15 mouse cellular contexts compared by ENCODE assay signal in the genomic region with DNA sequence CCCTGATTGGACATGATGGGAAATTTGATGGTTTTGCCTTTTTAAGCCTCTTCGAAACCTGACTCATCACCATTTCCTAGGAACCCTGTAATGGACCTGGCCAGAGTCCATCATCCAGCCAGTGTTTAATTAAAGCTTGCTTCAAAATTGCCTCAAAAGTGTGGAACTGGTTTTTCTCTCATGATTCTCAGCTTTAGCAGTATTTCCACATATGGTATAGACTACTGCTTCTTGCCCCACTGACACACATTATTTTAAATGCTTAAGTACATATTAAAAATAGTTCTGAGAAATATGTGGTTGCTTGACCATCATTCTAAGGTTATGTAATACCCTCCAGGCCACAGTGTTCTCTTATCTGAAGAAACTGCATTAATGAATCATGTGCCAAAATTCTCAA.
"Had no signal": no experiment of that assay in that cellular context is flagged by ENCODE, and none has a peak within 500 bp of the region (broad histone marks: within the 10 kb centered on the region; RNA-seq: fewer than 3 reads in every experiment).

No protein-coding gene starts in this region.

- H3K4me1 ChIP-seq: limb, embryonic 12.5 days; limb, embryonic 15.5 days had no signal

- H3K27ac ChIP-seq: limb, embryonic 12.5 days; limb, embryonic 15.5 days; liver, embryonic 14.5 days; stomach, postnatal 0 days had no signal

- H3K36me3 ChIP-seq: limb, embryonic 12.5 days; limb, embryonic 15.5 days had no signal

- H3K27me3 ChIP-seq: limb, embryonic 12.5 days; limb, embryonic 15.5 days had no signal

- DNase-seq: kidney, postnatal 10 days; kidney, postnatal 4 days; left cerebral cortex, postnatal 4 days; liver, postnatal 0 days; lung, embryonic 14.5 days; lung, postnatal 10 days; lung, postnatal 4 days; midbrain, embryonic 14.5 days; right cerebral cortex, postnatal 14 days; right cerebral cortex, postnatal 4 days; thymus, postnatal 25 days had no signal

- H3K4me3 ChIP-seq: limb, embryonic 12.5 days; limb, embryonic 15.5 days had no signal
